Mouse (Mus musculus) hindbrain, embryonic 11.5 days (tissue): ENCODE measurements around the gene Zc3h7b. TPM values are rescaled to one million over a fixed set of nuclear protein-coding genes. Genes with fewer than 3 reads are reported as not detected.

Experiments
- ATAC-seq: fragments of 200-750 bp; cut with Nextera tagmentation; 2 replicates; pipeline ENCODE4 v1.8.0; 2017; ENCODE audit warnings: mild to moderate bottlenecking, moderate TSS enrichment, moderate library complexity; ENCODE audit not compliant: low FRiP score
- DNase-seq: peaks from one replicate; pipeline ENCODE4 v3.0.0-alpha.2; 2015; ENCODE audit warnings: low spot score
- H3K27ac ChIP-seq: fragments of 300-500 bp; sonication (generic); 2 replicates; pipeline ENCODE4 v1.5.1; 2014; ENCODE audit warnings: mild to moderate bottlenecking, low read depth, low read length
- H3K27me3 ChIP-seq: fragments of 300-500 bp; sonication (generic); 2 replicates; pipeline ENCODE4 v1.6.1; 2014; ENCODE audit warnings: mild to moderate bottlenecking, low read length, moderate library complexity, mixed read lengths; ENCODE audit not compliant: control insufficient read depth, insufficient read depth
- H3K36me3 ChIP-seq: fragments of 300-500 bp; sonication (generic); 2 replicates; pipeline ENCODE4 v1.6.1; 2014; ENCODE audit warnings: mild to moderate bottlenecking, low read length, moderate library complexity, mixed read lengths; ENCODE audit not compliant: control insufficient read depth, insufficient read depth
- H3K4me1 ChIP-seq: fragments of 300-500 bp; sonication (generic); replicated peaks from 2 replicates; pipeline ENCODE4 v1.6.1; 2014; ENCODE audit warnings: low read length, mixed read lengths; ENCODE audit not compliant: control insufficient read depth, insufficient read depth
- H3K4me2 ChIP-seq: fragments of 300-500 bp; sonication (generic); replicated peaks from 2 replicates; pipeline ENCODE4 v1.6.1; 2014; ENCODE audit warnings: mild to moderate bottlenecking, low read depth, low read length
- H3K4me3 ChIP-seq: fragments of 300-500 bp; sonication (generic); 2 replicates; pipeline ENCODE4 v1.5.1; 2014; ENCODE audit warnings: low read depth, low read length
- H3K9ac ChIP-seq: fragments of 300-500 bp; sonication (generic); 2 replicates; pipeline ENCODE4 v1.6.1; 2014; ENCODE audit warnings: low read depth, low read length
- H3K9me3 ChIP-seq: fragments of 300-500 bp; sonication (generic); 2 replicates; pipeline ENCODE4 v1.6.1; 2016; ENCODE audit warnings: low read length; ENCODE audit not compliant: control insufficient read depth
- WGBS: fragments of 180-500 bp; shearing (Covaris S2); extraction: QIAGEN DNeasy Blood & Tissue Kit; methylation state at CpG from one replicate; pipeline ENCODE4 v1.1.7; 2014; 5-methylcytosine and 5-hydroxymethylcytosine counted together
- polyA plus RNA-seq: library from polyadenylated mRNA; unstranded; fragments of >200 nt; fragmentation: Nextera tagmentation; extraction: Ambion mirVana; gene quantifications from 2 replicates; pipeline ENCODE4 v1.2.1, GENCODE M21; 2014

The Zc3h7b gene
- polyA plus RNA-seq, 1 experiment from 2014 or later: 52.6 TPM

- H3K4me3 ChIP-seq: peak overlapping the region; percentile 45
- no peaks in the 10 kb centered on the region for H3K27me3 ChIP-seq
- under 1% methylated on average over 78 of the region's 89 CpGs for WGBS
- H3K36me3 ChIP-seq: no peaks in the 10 kb centered on the region
- DNase-seq (peak; percentile 99), ATAC-seq (peak; percentile 99)
- H3K27ac ChIP-seq: peak overlapping the region; percentile 63
- H3K9ac ChIP-seq: peak overlapping the region; percentile 56
- H3K4me1 ChIP-seq: peaks cover 9% of the 10 kb centered on the region
- peak overlapping the region; percentile 79 for H3K4me2 ChIP-seq
- no peaks in the 10 kb centered on the region for H3K9me3 ChIP-seq
Observed at GRCm38 (mm10) chr15:81810671-81811598, 66.1 kb downstream of the Zc3h7b start.

GRCm38 (mm10) chr15:81811599-81811996, 66.7 kb downstream of the Zc3h7b start:
- H3K27ac ChIP-seq: peak overlapping the region; percentile 63
- H3K36me3 ChIP-seq: no peaks in the 10 kb centered on the region
- H3K9me3 ChIP-seq: no peaks in the 10 kb centered on the region
- H3K27me3 ChIP-seq: no peaks in the 10 kb centered on the region
- DNase-seq (no peak), ATAC-seq (peak; percentile 39)
- H3K4me3 ChIP-seq: peak overlapping the region; percentile 45
- H3K4me2 ChIP-seq: peak overlapping the region; percentile 79
- H3K4me1 ChIP-seq: peaks cover 9% of the 10 kb centered on the region
- under 1% methylated on average over 15 of the region's 26 CpGs for WGBS
- peak overlapping the region; percentile 56 for H3K9ac ChIP-seq

- H3K9ac ChIP-seq: peak overlapping the region; percentile 56
- H3K4me2 ChIP-seq: peak overlapping the region; percentile 79
- H3K4me1 ChIP-seq: peaks cover 9% of the 10 kb centered on the region
- no peaks in the 10 kb centered on the region for H3K27me3 ChIP-seq
- no peaks in the 10 kb centered on the region for H3K9me3 ChIP-seq
- no peak for DNase-seq
- no peak for ATAC-seq
- H3K4me3 ChIP-seq: peak overlapping the region; percentile 45
- no peak overlapping the region for H3K27ac ChIP-seq
- H3K36me3 ChIP-seq: 0 out of 2 replicates have a peak, but pooled peaks cover 2% of the 10 kb centered on the region
- WGBS: 31% methylated on average over 3 of the region's 3 CpGs
Observed at GRCm38 (mm10) chr15:81812287-81812686, 67.4 kb downstream of the Zc3h7b start.

GRCm38 (mm10) chr15:81812696-81813631, 68.1 kb downstream of the Zc3h7b start:
- Histone ChIP-seq H3K27ac (no peak overlapping the region), H3K4me3 (peak overlapping the region; percentile 45; the same call in 1 of the 2 replicates), H3K36me3 (0 out of 2 replicates have a peak, but pooled peaks cover 2% of the 10 kb centered on the region), H3K9me3 (no peaks in the 10 kb centered on the region), H3K27me3 (no peaks in the 10 kb centered on the region), H3K4me2 (peak overlapping the region; percentile 79; the same call in 1 of the 2 replicates), H3K9ac (peak overlapping the region; percentile 40; the same call in 1 of the 2 replicates), H3K4me1 (peaks cover 9% of the 10 kb centered on the region)
- DNase-seq: no peak
- no peak for ATAC-seq
- WGBS: 80% methylated on average over 7 of the region's 7 CpGs

- peaks cover 9% of the 10 kb centered on the region for H3K4me1 ChIP-seq
- WGBS: 77% methylated on average over 5 of the region's 5 CpGs
- ATAC-seq (no peak), DNase-seq (no peak)
- H3K9ac ChIP-seq: no peak overlapping the region
- H3K36me3 ChIP-seq: 0 out of 2 replicates have a peak, but pooled peaks cover 2% of the 10 kb centered on the region
- no peaks in the 10 kb centered on the region for H3K9me3 ChIP-seq
- no peak overlapping the region for H3K4me3 ChIP-seq
- H3K27me3 ChIP-seq: no peaks in the 10 kb centered on the region
- H3K4me2 ChIP-seq: 0 out of 2 replicates have a peak overlapping the region, but pooled peaks have one; percentile 15
- H3K27ac ChIP-seq: no peak overlapping the region
Observed at GRCm38 (mm10) chr15:81813986-81814705, 69.3 kb downstream of the Zc3h7b start.

GRCm38 (mm10) chr15:81814716-81815370, 70.0 kb downstream of the Zc3h7b start:
- Histone ChIP-seq H3K27ac (no peak overlapping the region), H3K36me3 (0 out of 2 replicates have a peak, but pooled peaks cover 2% of the 10 kb centered on the region), H3K4me1 (peaks cover 9% of the 10 kb centered on the region), H3K9ac (no peak overlapping the region), H3K4me3 (no peak overlapping the region), H3K9me3 (no peaks in the 10 kb centered on the region), H3K4me2 (no peak overlapping the region), H3K27me3 (no peaks in the 10 kb centered on the region)
- WGBS: 92% methylated on average over 12 of the region's 12 CpGs
- no peak for DNase-seq
- no peak for ATAC-seq

- Histone ChIP-seq H3K27me3 (no peaks in the 10 kb centered on the region), H3K36me3 (0 out of 2 replicates have a peak, but pooled peaks cover 6% of the 10 kb centered on the region), H3K4me3 (no peak overlapping the region), H3K9ac (no peak overlapping the region), H3K27ac (no peak overlapping the region), H3K4me2 (no peak overlapping the region), H3K9me3 (no peaks in the 10 kb centered on the region), H3K4me1 (no peaks in the 10 kb centered on the region)
- ATAC-seq (no peak), DNase-seq (no peak)
- 73% methylated on average over 3 of the region's 3 CpGs for WGBS
Observed at GRCm38 (mm10) chr15:81818404-81818803, 73.5 kb downstream of the Zc3h7b start.
